Mouse (Mus musculus): ENCODE results near the gene Cntrob. TPM values are rescaled to one million over a fixed set of nuclear protein-coding genes. Genes with fewer than 3 reads are reported as not detected.

The Cntrob gene
- 5.4 and 6.3 TPM in 2 replicates for polyA plus RNA-seq (2012; rRNA removed; ENCODE audit: low replicate concordance)

DNA sequence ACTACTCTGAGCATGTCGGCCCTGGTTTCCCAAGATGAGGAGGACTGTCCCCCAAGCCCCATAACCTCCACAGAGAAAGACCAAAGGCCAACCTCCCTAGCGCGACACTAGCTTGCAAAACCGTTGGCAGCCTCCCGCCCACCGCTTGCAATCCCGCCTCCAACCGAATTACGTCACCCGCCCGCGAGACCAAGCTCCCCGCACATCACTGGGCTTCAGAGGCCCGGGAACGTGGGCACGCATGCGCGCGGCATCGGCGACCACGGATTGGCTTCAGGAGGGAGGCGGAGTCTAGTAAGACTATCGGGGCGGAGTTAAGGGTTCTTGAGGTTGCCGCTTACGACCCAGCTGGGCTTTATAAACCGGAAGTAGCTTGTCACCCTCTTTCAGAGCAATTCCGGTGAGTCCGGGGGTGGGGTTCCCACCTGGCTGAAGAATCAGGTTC is at the start of gene Cntrob, which contains the start of gene Trappc1:
TSS of gene Cntrob (minus strand) at position 109 of the 445 bp plus-strand sequence.
TSS of gene Trappc1 (plus strand) at position 314 of the 445 bp plus-strand sequence.

DNA sequence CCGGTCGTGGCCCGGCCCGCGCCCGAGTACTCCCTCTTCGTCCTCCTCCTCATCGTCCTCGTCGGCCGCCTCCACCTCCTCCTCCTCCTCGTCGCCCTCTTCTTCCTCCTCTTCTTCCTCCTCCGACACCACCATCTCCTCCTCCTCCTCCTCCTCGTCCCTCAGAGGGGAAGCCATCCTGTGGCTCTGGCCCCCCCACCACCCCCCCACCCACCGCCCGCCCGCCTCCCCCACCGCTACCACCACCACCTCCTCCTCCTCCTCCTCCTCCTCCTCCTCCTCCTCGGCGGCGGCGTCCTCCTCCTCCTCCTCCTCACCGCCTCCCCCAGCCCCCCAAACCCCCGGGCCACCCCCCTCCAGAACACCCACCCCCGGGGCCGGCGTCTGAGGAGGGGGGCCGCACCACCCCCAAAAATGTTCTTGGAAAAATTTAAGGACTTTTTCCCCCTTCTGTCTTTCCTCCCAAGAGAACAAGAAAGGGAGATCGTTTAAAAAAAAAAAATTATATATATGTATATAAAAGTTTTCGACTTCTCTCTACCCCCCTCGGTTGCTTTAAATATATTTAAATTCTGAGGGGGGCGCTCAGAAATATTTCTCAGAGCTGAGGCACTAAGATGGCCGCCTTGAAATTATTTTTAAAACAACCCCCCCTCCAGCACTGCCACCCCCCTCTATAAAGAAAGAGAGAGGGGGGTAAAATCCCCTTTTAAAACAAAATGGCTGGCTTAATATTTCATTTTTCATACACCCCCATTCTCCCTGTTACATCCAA is 45.8 kb upstream of the Cntrob start, which contains the start of gene Chd3:
TSS of gene Chd3 (minus strand) at position 192 of the 775 bp plus-strand sequence.

DNA sequence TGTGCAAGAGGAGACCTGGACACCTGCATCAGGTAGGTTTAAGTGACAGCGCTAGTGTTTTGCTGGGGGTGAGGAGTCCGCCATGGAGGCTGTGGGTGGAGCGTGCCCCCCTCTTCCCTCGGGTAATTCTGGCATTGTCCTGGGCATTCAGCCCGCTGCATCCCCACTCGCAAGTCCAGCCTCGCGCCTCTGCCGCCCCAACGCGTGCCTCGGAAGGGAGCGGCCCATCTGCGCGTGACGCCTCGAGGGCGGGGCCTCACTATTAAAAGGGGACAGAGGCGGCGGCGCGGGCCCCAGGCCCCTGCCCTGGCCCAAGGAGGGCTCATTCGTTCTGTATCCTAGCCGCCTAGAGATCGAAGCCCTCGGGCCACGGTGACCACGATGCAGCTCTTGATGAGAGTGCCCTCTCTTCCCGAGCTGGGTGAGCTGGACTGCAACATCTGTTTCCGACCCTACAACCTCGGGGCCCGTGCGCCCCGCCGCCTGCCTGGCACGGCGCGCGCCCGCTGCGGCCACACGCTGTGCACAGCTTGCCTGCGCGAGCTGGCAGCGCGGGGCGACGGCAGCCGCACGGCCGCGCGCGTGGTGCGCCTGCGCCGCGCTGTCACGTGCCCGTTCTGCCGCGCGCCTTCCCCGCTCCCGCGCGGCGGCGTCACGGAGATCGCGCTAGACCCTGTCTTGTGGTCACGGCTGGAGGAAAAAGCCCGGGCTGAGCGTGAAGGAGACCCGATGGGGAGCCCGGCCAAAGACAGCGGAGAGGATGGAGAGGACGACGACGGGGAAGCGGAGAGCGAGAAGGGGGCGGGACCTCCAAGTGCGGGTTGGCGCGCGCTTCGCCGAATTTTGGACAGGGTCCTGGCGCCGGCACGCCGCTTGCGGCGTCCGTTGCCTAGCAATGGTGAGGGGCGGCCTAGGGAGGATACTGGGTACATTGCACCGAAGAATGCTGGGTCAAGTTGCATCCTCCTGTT is 16.9 kb upstream of the Cntrob start, which contains the start of gene Rnf227:
TSS of gene Rnf227 (plus strand) at position 301 of the 971 bp plus-strand sequence.

DNA sequence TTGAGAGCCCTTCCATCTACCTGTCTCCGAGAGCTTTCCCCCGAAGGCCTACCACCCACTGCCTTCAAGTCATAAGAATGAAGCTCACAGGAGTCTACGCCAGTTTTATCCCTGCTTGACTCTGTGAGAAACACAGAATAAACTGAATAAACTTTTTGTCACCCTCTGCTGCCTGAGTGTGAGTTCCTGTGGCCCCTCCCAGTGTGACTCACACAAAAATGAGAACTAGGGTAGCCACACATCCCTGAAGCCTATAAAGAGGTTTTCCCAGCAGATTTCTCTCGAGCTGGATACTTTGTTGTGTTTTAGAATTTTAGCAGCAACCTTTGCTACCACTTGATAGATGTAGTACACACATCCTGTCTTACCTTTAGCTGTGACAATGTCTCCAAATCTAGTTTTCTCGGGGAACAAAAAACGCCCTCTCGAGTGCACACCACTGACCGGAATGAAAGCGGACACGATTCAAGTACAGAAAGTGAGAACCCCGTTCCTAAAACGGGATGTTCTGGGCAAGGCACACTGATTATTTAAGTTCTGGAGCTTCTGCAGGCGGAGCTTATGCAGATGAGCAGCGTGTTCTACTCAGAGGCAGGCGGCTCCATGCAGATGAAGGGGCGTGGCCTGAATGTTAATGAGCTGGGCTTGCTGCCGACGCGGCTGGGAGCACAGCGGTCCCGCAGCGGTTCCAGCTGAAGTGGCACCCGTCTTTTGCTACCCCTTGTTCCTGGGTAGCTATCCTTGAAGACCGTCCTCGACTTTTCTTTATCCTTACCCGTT is 2.2 kb upstream of the Cntrob start, which contains the start of gene Kcnab3:
TSS of gene Kcnab3 (plus strand) at position 631 of the 780 bp plus-strand sequence.

Other genes with a start within 250 kb of the Cntrob start
- 84.0 and 93.4 TPM in 2 replicates for gene Vamp2, start 235.3 kb downstream of the Cntrob start, polyA plus RNA-seq (2012; rRNA removed; ENCODE audit: low replicate concordance)
- gene Per1, start 228.6 kb downstream of the Cntrob start, polyA plus RNA-seq (2012; rRNA removed; ENCODE audit: low replicate concordance), result 12.0 and 17.6 TPM in 2 replicates
- 1.7 and 2.1 TPM in 2 replicates for gene Hes7, start 203.4 kb downstream of the Cntrob start, polyA plus RNA-seq (2012; rRNA removed; ENCODE audit: low replicate concordance)
- gene 9130213A22Rik, start 201.2 kb downstream of the Cntrob start, polyA plus RNA-seq (2012; rRNA removed; ENCODE audit: low replicate concordance), result 0.11 and 0.43 TPM in 2 replicates
- 0.20 and 0.79 TPM in 2 replicates for gene Aloxe3, start 197.9 kb downstream of the Cntrob start, polyA plus RNA-seq (2012; rRNA removed; ENCODE audit: low replicate concordance)
- gene Alox12b, start 166.8 kb downstream of the Cntrob start, polyA plus RNA-seq (2012; rRNA removed; ENCODE audit: low replicate concordance), result not detected in 2 replicates
- gene Alox8, start 125.9 kb downstream of the Cntrob start, polyA plus RNA-seq (2012; rRNA removed; ENCODE audit: low replicate concordance), result not detected in 2 replicates
- gene Gucy2e, start 86.7 kb downstream of the Cntrob start, polyA plus RNA-seq (2012; rRNA removed; ENCODE audit: low replicate concordance), result not detected in 2 replicates
- 17.3 and 18.7 TPM in 2 replicates for gene Trappc1, start 205 bp upstream of the Cntrob start, polyA plus RNA-seq (2012; rRNA removed; ENCODE audit: low replicate concordance)
- gene Kcnab3, start 2.5 kb upstream of the Cntrob start, polyA plus RNA-seq (2012; rRNA removed; ENCODE audit: low replicate concordance), result 0.50 and 0.82 TPM in 2 replicates
- gene Rnf227, start 16.7 kb upstream of the Cntrob start, polyA plus RNA-seq (2012; rRNA removed; ENCODE audit: low replicate concordance), result 0.07 and 0.33 TPM in 2 replicates
- gene Chd3, start 45.6 kb upstream of the Cntrob start, polyA plus RNA-seq (2012; rRNA removed; ENCODE audit: low replicate concordance), result 136 and 171 TPM in 2 replicates
- 130 and 134 TPM in 2 replicates for gene Naa38, start 71.7 kb upstream of the Cntrob start, polyA plus RNA-seq (2012; rRNA removed; ENCODE audit: low replicate concordance)
- gene Cyb5d1, start 71.9 kb upstream of the Cntrob start, polyA plus RNA-seq (2012; rRNA removed; ENCODE audit: low replicate concordance), result 2.0 and 2.9 TPM in 2 replicates
- 15.1 and 29.8 TPM in 2 replicates for gene Tmem88, start 74.5 kb upstream of the Cntrob start, polyA plus RNA-seq (2012; rRNA removed; ENCODE audit: low replicate concordance)
- gene Kdm6b, start 89.9 kb upstream of the Cntrob start, polyA plus RNA-seq (2012; rRNA removed; ENCODE audit: low replicate concordance), result 17.7 and 37.7 TPM in 2 replicates
- 0.49 and 0.59 TPM in 2 replicates for gene Dnah2, start 225.3 kb upstream of the Cntrob start, polyA plus RNA-seq (2012; rRNA removed; ENCODE audit: low replicate concordance)
- 1.4 and 1.6 TPM in 2 replicates for gene Efnb3, start 236.4 kb upstream of the Cntrob start, polyA plus RNA-seq (2012; rRNA removed; ENCODE audit: low replicate concordance)